Mouse (Mus musculus) small intestine, adult 2 months (tissue): ENCODE results near the gene Mtmr2. TPM values are rescaled to one million over a fixed set of nuclear protein-coding genes. Genes with fewer than 3 reads are reported as not detected.
A peak's percentile ranks its signal among the peaks of the same experiment; 100 is the strongest.

ENCODE experiments used
- H3K27ac ChIP-seq: fragments of 200-500 bp; 2 replicates; pipeline ENCODE4 v1.5.1; 2012; ENCODE audit warnings: low read depth, low read length, control low read depth, inconsistent platforms; ENCODE audit not compliant: insufficient read depth
- H3K27me3 ChIP-seq: fragments of 200-500 bp; 2 replicates; pipeline ENCODE4 v1.6.1; 2012; ENCODE audit warnings: mild to moderate bottlenecking, moderate library complexity, low read length, inconsistent platforms; ENCODE audit not compliant: control insufficient read depth, insufficient read depth
- H3K36me3 ChIP-seq: fragments of 200-500 bp; 2 replicates; pipeline ENCODE4 v1.6.1; 2012; ENCODE audit warnings: mild to moderate bottlenecking, low read length, control low read depth, inconsistent platforms; ENCODE audit not compliant: control insufficient read depth, insufficient read depth
- H3K4me1 ChIP-seq: fragments of 200-500 bp; 2 replicates; pipeline ENCODE4 v1.6.1; 2012; ENCODE audit warnings: low read length, inconsistent platforms, mixed read lengths; ENCODE audit not compliant: control insufficient read depth, insufficient read depth, insufficient read length
- H3K4me3 ChIP-seq: fragments of 200-500 bp; 2 replicates; pipeline ENCODE4 v1.5.1; 2012; ENCODE audit warnings: low read depth, mild to moderate bottlenecking, control low read depth, inconsistent platforms, low read length, moderate library complexity
- CTCF ChIP-seq: fragments of 200-500 bp; IDR thresholded peaks from 2 replicates; pipeline ENCODE4 v1.5.1; 2012; ENCODE audit warnings: low read depth, mild to moderate bottlenecking, control low read depth, inconsistent platforms, low read length, moderate library complexity, mixed read lengths; ENCODE audit not compliant: insufficient replicate concordance, insufficient read length; ENCODE audit errors: extremely low read depth
- POLR2A ChIP-seq: fragments of 200-500 bp; IDR thresholded peaks from 2 replicates; pipeline ENCODE4 v1.6.1; 2012; ENCODE audit warnings: low read depth, mild to moderate bottlenecking, control low read depth, inconsistent platforms, low read length, moderate library complexity
- WGBS: fragments of 180-500 bp; shearing (Covaris S2); methylation state at CpG from one replicate; pipeline ENCODE4 v1.1.7; 2018; 5-methylcytosine and 5-hydroxymethylcytosine counted together
- polyA plus RNA-seq: library from polyadenylated mRNA; depleted of rRNA; stranded (reverse); fragments of >200 nt; gene quantifications from 2 replicates; pipeline ENCODE4 v1.2.3, GENCODE M21; 2012

Gene Mtmr2
- polyA plus RNA-seq, 1 experiment = 26.6 TPM

DNA sequence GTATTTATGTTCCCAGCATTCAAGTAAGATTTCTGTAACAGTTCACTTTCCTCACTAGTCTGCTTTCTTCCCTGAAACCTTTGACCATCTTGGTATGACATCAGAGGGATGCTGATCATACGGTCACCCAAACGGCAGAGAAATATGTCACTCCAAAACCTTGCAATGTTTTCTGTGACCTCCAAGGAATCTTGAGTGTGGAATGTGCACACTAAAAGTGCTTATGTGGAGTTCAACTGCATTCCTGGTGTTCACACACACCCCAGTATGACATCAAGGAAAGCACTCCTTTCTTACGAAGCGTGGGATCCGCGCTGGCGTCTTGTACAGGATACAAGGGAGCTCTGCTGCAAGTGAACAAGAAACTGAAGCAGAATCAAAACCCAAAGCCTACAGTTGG lies 58.6 kb downstream of the Mtmr2 start:
- H3K4me1 ChIP-seq = no peaks in the 10 kb centered on the region
- no peak overlapping the region for H3K4me3 ChIP-seq
- no peaks in the 10 kb centered on the region for H3K27me3 ChIP-seq
- WGBS = 91% methylated on average over 7 of the region's 7 CpGs
- TF ChIP-seq CTCF (no peak), POLR2A (no peak)
- H3K36me3 ChIP-seq = peaks cover 47% of the 10 kb centered on the region
- H3K27ac ChIP-seq = no peak overlapping the region

GRCm38 (mm10) chr9:13807657-13808056 lies 59.4 kb downstream of the Mtmr2 start:
- Histone ChIP-seq H3K4me1 (no peaks in the 10 kb centered on the region), H3K27ac (no peak overlapping the region), H3K36me3 (peaks cover 50% of the 10 kb centered on the region), H3K27me3 (no peaks in the 10 kb centered on the region), H3K4me3 (no peak overlapping the region)
- 82% methylated on average over 5 of the region's 5 CpGs for WGBS
- TF ChIP-seq CTCF = no peak
- TF ChIP-seq POLR2A = no peak

DNA sequence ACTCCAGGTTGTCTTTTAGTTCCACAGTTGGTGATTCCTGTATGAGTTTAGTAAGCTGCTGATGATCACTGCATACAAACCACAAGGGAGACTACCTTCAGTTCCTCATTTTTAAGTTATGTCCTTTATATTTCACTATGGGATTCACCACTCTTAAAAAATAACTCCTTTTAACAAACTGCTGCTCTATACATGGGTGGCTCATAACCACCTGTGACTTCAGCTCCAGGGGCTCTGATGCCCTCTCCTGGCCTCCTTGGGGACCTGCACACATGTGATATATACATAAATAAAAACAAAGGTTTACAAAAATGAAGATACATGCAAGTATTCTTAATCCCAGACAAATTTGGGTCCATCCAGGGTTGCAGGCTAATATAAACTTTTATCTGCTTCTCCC lies 61.7 kb downstream of the Mtmr2 start:
- Histone ChIP-seq H3K27me3 (no peaks in the 10 kb centered on the region), H3K36me3 (peaks cover 49% of the 10 kb centered on the region), H3K4me3 (no peak overlapping the region), H3K27ac (no peak overlapping the region), H3K4me1 (no peaks in the 10 kb centered on the region)
- TF ChIP-seq CTCF (peak; percentile 24; the same call in 1 of the 2 replicates), POLR2A (no peak)

DNA sequence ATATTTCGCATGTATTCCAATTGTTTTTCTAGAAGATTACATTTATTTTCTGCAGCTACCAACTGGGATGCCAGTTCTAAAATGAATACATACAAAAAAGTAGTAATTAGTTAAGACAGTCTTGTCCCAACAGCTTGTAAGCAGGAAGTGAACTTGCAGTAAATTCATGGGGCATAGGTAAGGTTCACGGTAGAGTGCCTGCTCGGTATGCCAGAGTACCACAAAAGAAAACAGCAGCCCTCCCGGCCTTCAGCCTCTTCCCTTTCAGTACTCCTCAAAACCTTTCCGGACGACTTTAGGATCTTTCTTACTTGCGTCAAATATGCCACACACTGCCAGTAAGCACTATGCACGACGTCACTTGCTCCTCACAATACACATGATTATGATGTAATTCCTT lies 70.2 kb downstream of the Mtmr2 start:
- Histone ChIP-seq H3K4me3 (no peak overlapping the region), H3K4me1 (no peaks in the 10 kb centered on the region), H3K36me3 (peaks cover 51% of the 10 kb centered on the region), H3K27me3 (no peaks in the 10 kb centered on the region), H3K27ac (no peak overlapping the region)
- 91% methylated on average over 9 of the region's 9 CpGs for WGBS
- no peak for TF ChIP-seq POLR2A

DNA sequence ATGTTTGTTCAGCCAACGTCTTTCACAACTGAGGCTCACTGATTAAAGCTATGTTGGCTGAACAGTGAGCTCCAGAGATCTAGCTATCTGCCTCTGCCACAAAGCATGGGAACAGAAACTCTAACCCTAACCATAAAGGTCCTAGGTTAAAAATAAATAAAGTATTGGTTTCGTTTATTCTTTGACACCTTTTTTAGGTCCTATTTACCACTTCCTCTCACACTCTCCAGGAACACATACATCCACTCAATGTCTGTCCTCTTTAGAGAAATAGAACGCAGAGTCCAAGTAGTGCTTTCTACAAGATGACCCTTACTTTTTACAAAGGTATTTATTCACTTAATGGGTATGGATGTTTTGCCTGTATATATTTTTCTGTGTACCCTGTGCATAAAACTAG lies 72.6 kb downstream of the Mtmr2 start:
- H3K27ac ChIP-seq = no peak overlapping the region
- peaks cover 37% of the 10 kb centered on the region for H3K36me3 ChIP-seq
- H3K4me1 ChIP-seq = peaks cover 3% of the 10 kb centered on the region; the same call in 1 of the 2 replicates
- no peaks in the 10 kb centered on the region for H3K27me3 ChIP-seq
- no peak overlapping the region for H3K4me3 ChIP-seq
- 81% methylated on average over 3 of the region's 3 CpGs for WGBS
- no peak for TF ChIP-seq POLR2A
- TF ChIP-seq CTCF = no peak

DNA sequence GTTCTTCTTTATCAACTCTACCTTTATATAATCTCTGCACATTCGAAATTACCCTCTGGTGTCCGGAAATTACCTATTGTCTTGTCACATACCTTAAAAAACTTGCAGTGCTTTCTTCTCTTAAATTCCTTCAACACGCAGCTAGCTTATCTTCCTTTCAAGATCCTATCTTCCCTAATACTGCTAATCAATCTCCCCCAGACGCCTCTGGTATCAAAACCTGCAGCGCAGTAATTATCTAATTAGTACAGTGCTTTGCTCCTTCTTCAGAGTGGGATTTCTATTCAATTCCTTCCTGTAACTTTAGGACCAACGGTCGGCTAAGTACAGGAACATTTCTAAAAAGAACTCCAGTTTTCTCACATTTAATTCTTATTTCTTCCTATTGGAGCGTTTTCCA lies 77.7 kb downstream of the Mtmr2 start:
- peak overlapping the region; percentile 92 for H3K27ac ChIP-seq
- peak overlapping the region; percentile 91 for H3K4me3 ChIP-seq
- H3K36me3 ChIP-seq = peaks cover 6% of the 10 kb centered on the region; the same call in 1 of the 2 replicates
- WGBS = 2% methylated on average over 8 of the region's 8 CpGs
- H3K27me3 ChIP-seq = no peaks in the 10 kb centered on the region
- TF ChIP-seq CTCF (no peak), POLR2A (no peak)
- H3K4me1 ChIP-seq = peaks cover 3% of the 10 kb centered on the region; the same call in 1 of the 2 replicates

DNA sequence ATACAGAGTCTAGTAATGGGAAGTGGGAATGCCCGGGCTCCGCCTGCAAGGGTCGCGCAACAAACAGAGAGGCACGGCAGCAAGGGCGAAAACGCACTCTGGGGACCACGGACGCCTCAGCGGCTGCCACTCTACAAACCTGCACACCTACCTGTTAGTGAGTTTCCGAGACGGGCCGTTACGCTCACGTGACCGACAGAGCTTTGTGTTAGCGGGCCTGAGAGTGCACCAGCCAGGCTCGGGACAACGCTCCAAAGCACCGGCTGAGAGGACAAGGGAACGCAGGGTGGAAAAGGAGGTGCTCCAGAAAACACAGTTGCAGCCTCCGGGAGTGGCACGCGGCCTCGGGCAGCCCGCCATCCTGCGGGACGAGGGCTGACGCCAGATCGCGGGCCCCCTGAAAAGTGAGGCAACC lies 78.2 kb downstream of the Mtmr2 start:
- peaks cover 4% of the 10 kb centered on the region; the same call in 1 of the 2 replicates for H3K36me3 ChIP-seq
- WGBS = under 1% methylated on average over 31 of the region's 31 CpGs
- H3K27me3 ChIP-seq = no peaks in the 10 kb centered on the region
- H3K27ac ChIP-seq = peak overlapping the region; percentile 92
- peak overlapping the region; percentile 91 for H3K4me3 ChIP-seq
- peaks cover 3% of the 10 kb centered on the region; the same call in 1 of the 2 replicates for H3K4me1 ChIP-seq
- TF ChIP-seq CTCF (no peak), POLR2A (no peak; the same call in 1 of the 2 replicates)

DNA sequence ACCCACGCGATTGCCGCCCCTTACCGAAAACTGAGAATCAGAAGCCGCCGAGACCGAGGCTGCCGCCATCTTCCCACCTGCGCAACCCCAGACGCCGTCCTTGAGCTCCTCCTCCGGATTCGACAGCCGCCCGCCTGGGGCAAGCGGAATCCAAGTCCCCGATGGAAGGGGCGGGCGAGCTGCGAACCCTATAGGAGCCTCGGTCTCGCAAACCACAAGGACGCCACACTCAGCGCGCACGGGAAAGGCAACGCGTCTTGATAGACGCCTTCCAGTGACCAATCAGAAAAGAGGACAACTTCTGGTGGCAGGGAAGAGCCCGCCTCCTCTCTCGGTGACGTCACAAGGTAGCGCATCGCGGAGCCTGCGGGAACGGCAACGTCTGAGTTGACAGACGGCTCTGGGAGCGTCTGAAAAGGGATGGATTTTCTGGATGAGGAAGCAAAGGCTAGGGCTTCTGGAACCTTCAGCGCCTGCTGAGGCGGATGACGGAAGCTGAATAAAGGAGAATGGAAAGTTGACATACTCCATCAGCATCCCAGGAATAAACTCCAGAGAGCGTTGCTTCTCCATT lies 78.7 kb downstream of the Mtmr2 start, which contains the start of gene Cep57:
TSS of gene Cep57 (minus strand) at position 276 of the 574 bp plus-strand sequence.
- Histone ChIP-seq H3K4me3 (peak within 1 kb of the TSS; percentile 91), H3K36me3 (peaks cover 8% of the 10 kb centered on the region), H3K4me1 (peaks cover 3% of the 10 kb centered on the region; the same call in 1 of the 2 replicates), H3K27ac (peak within 1 kb of the TSS; percentile 92), H3K27me3 (no peaks in the 10 kb centered on the region)
- TF ChIP-seq CTCF (no peak), POLR2A (peak; percentile 65)
- under 1% methylated on average over 44 of the region's 44 CpGs for WGBS
